Mouse (Mus musculus) embryonic facial prominence, embryonic 13.5 days (tissue): ENCODE results near the gene Gm16253. TPM values are rescaled to one million over a fixed set of nuclear protein-coding genes. Genes with fewer than 3 reads are reported as not detected.

ENCODE experiments used
- ATAC-seq: fragments of 200-750 bp; cut with Nextera tagmentation; 2 replicates; pipeline ENCODE4 v1.8.0; 2017; ENCODE audit warnings: low read depth; ENCODE audit not compliant: insufficient number of reproducible peaks, insufficient read depth, low FRiP score, low TSS enrichment
- H3K27ac ChIP-seq: fragments of 300-500 bp; sonication (generic); 2 replicates; pipeline ENCODE4 v1.5.1; 2015; ENCODE audit warnings: moderate library complexity, mild to moderate bottlenecking, inconsistent platforms
- H3K27me3 ChIP-seq: fragments of 300-500 bp; sonication (generic); 2 replicates; pipeline ENCODE4 v1.6.1; 2015; ENCODE audit warnings: mild to moderate bottlenecking, inconsistent platforms
- H3K36me3 ChIP-seq: fragments of 300-500 bp; sonication (generic); 2 replicates; pipeline ENCODE4 v1.6.1; 2015; ENCODE audit warnings: mild to moderate bottlenecking, inconsistent platforms
- H3K4me1 ChIP-seq: fragments of 300-500 bp; sonication (generic); 2 replicates; pipeline ENCODE4 v1.6.1; 2015; ENCODE audit warnings: inconsistent platforms
- H3K4me2 ChIP-seq: fragments of 300-500 bp; sonication (generic); 2 replicates; pipeline ENCODE4 v1.6.1; 2015; ENCODE audit warnings: moderate library complexity, mild to moderate bottlenecking, inconsistent platforms
- H3K4me3 ChIP-seq: fragments of 300-500 bp; sonication (generic); 2 replicates; pipeline ENCODE4 v1.5.1; 2015; ENCODE audit warnings: mild to moderate bottlenecking, inconsistent platforms
- H3K9ac ChIP-seq: fragments of 300-500 bp; sonication (generic); 2 replicates; pipeline ENCODE4 v1.6.1; 2015; ENCODE audit warnings: mild to moderate bottlenecking, inconsistent platforms
- H3K9me3 ChIP-seq: fragments of 300-500 bp; sonication (generic); 2 replicates; pipeline ENCODE4 v1.6.1; 2016; ENCODE audit warnings: inconsistent platforms
- WGBS: fragments of 180-500 bp; shearing (Covaris S2); methylation state at CpG from one replicate; pipeline ENCODE4 v1.1.7; 2015; ENCODE audit warnings: mixed read lengths; 5-methylcytosine and 5-hydroxymethylcytosine counted together
- polyA plus RNA-seq: library from polyadenylated mRNA; unstranded; fragments of >200 nt; fragmentation: Nextera tagmentation; extraction: Ambion mirVana; gene quantifications from 2 replicates; pipeline ENCODE4 v1.2.1, GENCODE M21; 2015

Gm16253 gene
- polyA plus RNA-seq, 1 experiment from 2014 or later = 1.5 TPM

- Histone ChIP-seq H3K9ac (peak overlapping the region; percentile 93), H3K4me1 (peaks cover 46% of the 10 kb centered on the region), H3K4me2 (peak overlapping the region; percentile 89), H3K36me3 (peaks cover 22% of the 10 kb centered on the region), H3K27ac (peak overlapping the region; percentile 91), H3K4me3 (peak overlapping the region; percentile 79), H3K27me3 (no peaks in the 10 kb centered on the region), H3K9me3 (no peaks in the 10 kb centered on the region)
- ATAC-seq = no peak
- under 1% methylated on average over 17 of the region's 17 CpGs for WGBS
Measured at GRCm38 (mm10) chr3:96558159-96558558, 18.6 kb upstream of the Gm16253 start.

GRCm38 (mm10) chr3:96558668-96559196, 18.1 kb upstream of the Gm16253 start:
- Histone ChIP-seq H3K4me3 (peak overlapping the region; percentile 79), H3K9me3 (no peaks in the 10 kb centered on the region), H3K4me1 (peaks cover 46% of the 10 kb centered on the region), H3K27ac (peak overlapping the region; percentile 91), H3K9ac (peak overlapping the region; percentile 93), H3K36me3 (peaks cover 22% of the 10 kb centered on the region), H3K4me2 (peak overlapping the region; percentile 89), H3K27me3 (no peaks in the 10 kb centered on the region)
- 46% methylated on average over 10 of the region's 10 CpGs for WGBS
- no peak for ATAC-seq

GRCm38 (mm10) chr3:96559398-96559910, 17.3 kb upstream of the Gm16253 start:
- peaks cover 54% of the 10 kb centered on the region for H3K4me1 ChIP-seq
- H3K4me2 ChIP-seq = peak overlapping the region; percentile 89
- peaks cover 22% of the 10 kb centered on the region for H3K36me3 ChIP-seq
- ATAC-seq = no peak
- H3K27me3 ChIP-seq = no peaks in the 10 kb centered on the region
- WGBS = 78% methylated on average over 12 of the region's 12 CpGs
- peak overlapping the region; percentile 93 for H3K9ac ChIP-seq
- H3K4me3 ChIP-seq = peak overlapping the region; percentile 79
- no peak overlapping the region for H3K27ac ChIP-seq
- H3K9me3 ChIP-seq = no peaks in the 10 kb centered on the region

- Histone ChIP-seq H3K36me3 (peaks cover 22% of the 10 kb centered on the region), H3K27ac (peak overlapping the region; percentile 33; the same call in 1 of the 2 replicates), H3K27me3 (no peaks in the 10 kb centered on the region), H3K9me3 (no peaks in the 10 kb centered on the region), H3K4me2 (peak overlapping the region; percentile 89), H3K4me3 (peak overlapping the region; percentile 79), H3K9ac (peak overlapping the region; percentile 93), H3K4me1 (peaks cover 52% of the 10 kb centered on the region)
- 88% methylated on average over 23 of the region's 23 CpGs for WGBS
- ATAC-seq = no peak
Measured at GRCm38 (mm10) chr3:96559911-96560850, 16.6 kb upstream of the Gm16253 start.

GRCm38 (mm10) chr3:96560881-96561668, 15.7 kb upstream of the Gm16253 start:
- H3K4me3 ChIP-seq = peak overlapping the region; percentile 79
- ATAC-seq = no peak
- H3K27me3 ChIP-seq = no peaks in the 10 kb centered on the region
- H3K4me2 ChIP-seq = peak overlapping the region; percentile 89
- 90% methylated on average over 9 of the region's 9 CpGs for WGBS
- peaks cover 22% of the 10 kb centered on the region for H3K36me3 ChIP-seq
- H3K4me1 ChIP-seq = peaks cover 44% of the 10 kb centered on the region
- peak overlapping the region; percentile 28 for H3K27ac ChIP-seq
- H3K9me3 ChIP-seq = no peaks in the 10 kb centered on the region
- peak overlapping the region; percentile 93; the same call in 1 of the 2 replicates for H3K9ac ChIP-seq

GRCm38 (mm10) chr3:96561946-96562681, 14.7 kb upstream of the Gm16253 start:
- H3K36me3 ChIP-seq = peaks cover 22% of the 10 kb centered on the region
- H3K27ac ChIP-seq = peak overlapping the region; percentile 66
- no peak overlapping the region for H3K4me3 ChIP-seq
- H3K9me3 ChIP-seq = no peaks in the 10 kb centered on the region
- H3K4me2 ChIP-seq = no peak overlapping the region; the same call in 1 of the 2 replicates
- WGBS = 56% methylated on average over 10 of the region's 10 CpGs
- no peak overlapping the region for H3K9ac ChIP-seq
- H3K27me3 ChIP-seq = no peaks in the 10 kb centered on the region
- peaks cover 34% of the 10 kb centered on the region for H3K4me1 ChIP-seq
- ATAC-seq = no peak

GRCm38 (mm10) chr3:96563267-96563666, 13.5 kb upstream of the Gm16253 start:
- Histone ChIP-seq H3K4me3 (no peak overlapping the region), H3K27me3 (no peaks in the 10 kb centered on the region), H3K9me3 (no peaks in the 10 kb centered on the region), H3K9ac (no peak overlapping the region), H3K4me1 (peaks cover 34% of the 10 kb centered on the region), H3K36me3 (peaks cover 22% of the 10 kb centered on the region), H3K27ac (0 out of 2 replicates have a peak overlapping the region, but pooled peaks have one; percentile 7), H3K4me2 (no peak overlapping the region)
- ATAC-seq = no peak
- 92% methylated on average over 8 of the region's 8 CpGs for WGBS

DNA sequence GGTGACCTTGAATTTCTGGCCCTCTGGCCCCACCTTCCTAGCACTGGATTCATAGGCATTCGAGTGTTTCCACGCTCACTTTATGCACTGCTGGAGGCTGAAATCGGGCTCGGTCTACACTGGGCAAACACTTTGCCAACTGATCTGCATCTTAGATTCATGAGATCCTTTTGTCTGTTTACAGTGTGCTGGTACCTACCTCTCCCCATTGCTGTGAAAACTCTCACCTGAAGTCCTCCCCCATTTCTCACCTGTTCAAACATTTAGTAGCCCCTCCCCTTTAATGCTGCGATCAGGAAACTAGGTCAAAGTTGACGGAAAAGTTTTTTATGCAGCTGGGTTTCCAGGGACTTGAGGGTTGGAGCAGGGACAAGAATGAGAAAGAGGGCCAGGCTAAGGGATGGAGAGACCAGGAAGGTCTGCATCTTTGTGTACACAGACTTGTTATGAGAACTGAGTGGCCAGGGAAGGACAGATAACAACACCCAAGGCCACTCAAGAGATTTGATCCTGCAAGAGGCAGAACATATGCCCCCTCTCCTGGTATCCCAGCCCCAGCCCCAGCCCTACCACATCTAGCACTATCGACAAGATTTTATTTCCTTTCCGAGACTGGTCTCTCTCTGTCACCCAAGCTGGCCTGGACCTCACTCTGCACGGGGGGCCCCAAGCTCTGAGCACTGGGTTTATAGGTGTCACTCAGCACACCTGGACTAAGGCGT, 12.7 kb upstream of the Gm16253 start:
- no peak overlapping the region for H3K9ac ChIP-seq
- H3K36me3 ChIP-seq = peaks cover 22% of the 10 kb centered on the region
- H3K27ac ChIP-seq = peak overlapping the region; percentile 51; the same call in 1 of the 2 replicates
- ATAC-seq = no peak
- 69% methylated on average over 10 of the region's 10 CpGs for WGBS
- no peak overlapping the region for H3K4me3 ChIP-seq
- H3K9me3 ChIP-seq = no peaks in the 10 kb centered on the region
- H3K4me2 ChIP-seq = no peak overlapping the region
- H3K27me3 ChIP-seq = no peaks in the 10 kb centered on the region
- peaks cover 34% of the 10 kb centered on the region for H3K4me1 ChIP-seq

GRCm38 (mm10) chr3:96564633-96565032, 12.2 kb upstream of the Gm16253 start:
- Histone ChIP-seq H3K27ac (peak overlapping the region; percentile 51; the same call in 1 of the 2 replicates), H3K27me3 (no peaks in the 10 kb centered on the region), H3K9me3 (no peaks in the 10 kb centered on the region), H3K4me1 (peaks cover 30% of the 10 kb centered on the region), H3K36me3 (peaks cover 19% of the 10 kb centered on the region), H3K9ac (no peak overlapping the region), H3K4me2 (no peak overlapping the region), H3K4me3 (no peak overlapping the region)
- 43% methylated on average over 7 of the region's 7 CpGs for WGBS
- ATAC-seq = no peak

DNA sequence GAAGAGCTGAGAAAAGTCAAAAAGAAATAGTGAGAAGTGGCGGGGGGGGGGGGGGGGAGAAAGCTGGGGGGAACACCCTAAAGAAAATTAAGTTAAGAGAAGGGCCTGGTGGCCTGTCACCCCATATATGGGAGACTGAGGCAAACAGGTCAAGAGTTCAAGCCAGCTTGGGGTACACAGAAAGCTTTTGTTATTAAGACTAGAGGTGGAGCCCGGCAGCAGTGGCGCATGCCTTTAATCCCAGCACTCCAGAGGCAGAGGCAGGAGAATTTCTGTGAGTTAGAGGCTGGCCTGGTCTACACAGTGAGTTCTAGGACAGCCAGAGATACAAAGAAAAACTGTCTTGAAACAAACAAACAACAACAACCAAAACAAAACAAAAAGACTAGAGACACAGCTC, 11.7 kb upstream of the Gm16253 start:
- Histone ChIP-seq H3K27me3 (no peaks in the 10 kb centered on the region), H3K9me3 (no peaks in the 10 kb centered on the region), H3K36me3 (peaks cover 14% of the 10 kb centered on the region), H3K9ac (no peak overlapping the region), H3K4me3 (no peak overlapping the region), H3K4me2 (no peak overlapping the region), H3K27ac (no peak overlapping the region), H3K4me1 (peaks cover 25% of the 10 kb centered on the region)
- 67% methylated on average over 3 of the region's 3 CpGs for whole genome bisulfite sequencing
- no peak for ATAC-seq
